Comparison of ENCODE assay signal across 9 mouse cellular contexts in the genomic region with DNA sequence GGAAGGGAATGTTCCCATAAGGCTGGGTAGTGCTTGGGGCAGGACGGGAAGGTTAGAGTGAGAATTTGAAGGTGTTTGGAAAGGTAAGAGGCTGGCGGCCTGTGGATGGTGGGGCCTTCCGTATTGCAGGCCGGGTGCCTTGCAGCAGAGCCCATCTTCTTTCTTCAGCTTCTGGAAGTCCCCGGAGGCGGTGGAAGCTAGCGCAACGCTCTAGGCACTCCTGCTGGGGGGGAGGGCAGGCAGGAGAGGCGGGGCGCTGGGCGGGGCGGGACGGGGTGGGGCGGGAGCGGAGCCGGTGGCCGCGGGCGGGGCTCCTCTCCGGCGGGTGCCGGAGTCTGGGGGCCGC. TPM values are rescaled to one million over a fixed set of nuclear protein-coding genes. Genes with fewer than 3 reads are reported as not detected.
DNase-seq lines count a peak whose midpoint lies in the region; ATAC-seq lines count a peak whose summit lies in the region.
"Had no signal": no experiment of that assay in that cellular context is flagged by ENCODE, and none has a peak within 500 bp of the region (broad histone marks: within the 10 kb centered on the region; RNA-seq: fewer than 3 reads in every experiment).

No protein-coding gene starts in this region.

- 0 out of 2 replicates have a peak, but pooled peaks cover 4% of the 10 kb centered on the region for H3K4me1 ChIP-seq in kidney, embryonic 14.5 days (ENCODE audit: control insufficient read depth, insufficient read depth, low read length)
- peaks cover 21% of the 10 kb centered on the region for H3K4me1 ChIP-seq in hindbrain, embryonic 16.5 days (ENCODE audit: control insufficient read depth, insufficient read depth, low read depth, low read length)
- H3K4me1 ChIP-seq in liver, embryonic 16.5 days (ENCODE audit: control insufficient read depth, low read depth, low read length) = no peaks in the 10 kb centered on the region; the same call in 1 of the 2 replicates

- DNase-seq in kidney, postnatal 36 days = no peak
- peak; percentile 78 to 88 for DNase-seq in cerebellum, postnatal 25 days
- no peak for DNase-seq in adrenal gland, postnatal 10 days
- no peak for DNase-seq in spleen, postnatal 4 days (ENCODE audit: low spot score in 2 of 2)

- no peak overlapping the region for H3K27ac ChIP-seq in kidney, embryonic 14.5 days (ENCODE audit: low read depth, low read length)
- peak overlapping the region; percentile 62 for H3K27ac ChIP-seq in hindbrain, embryonic 16.5 days (ENCODE audit: low read depth, low read length)
- H3K27ac ChIP-seq in liver, embryonic 16.5 days (ENCODE audit: low read length) = no peak overlapping the region

- H3K27me3 ChIP-seq in kidney, embryonic 14.5 days (ENCODE audit: control insufficient read depth, insufficient read depth, low read length) = peaks cover 16% of the 10 kb centered on the region
- H3K27me3 ChIP-seq in hindbrain, embryonic 16.5 days (replicated peaks; ENCODE audit: control insufficient read depth, insufficient read depth, low read length) = no peaks in the 10 kb centered on the region
- peaks cover 18% of the 10 kb centered on the region for H3K27me3 ChIP-seq in liver, embryonic 16.5 days (ENCODE audit: control insufficient read depth, insufficient read depth, low read depth, low read length)

- WGBS in kidney, embryonic 14.5 days = 1% methylated on average over 21 of the region's 23 CpGs
- 1% methylated on average over 19 of the region's 23 CpGs for WGBS in hindbrain, embryonic 16.5 days
- 2% methylated on average over 20 of the region's 23 CpGs for WGBS in liver, embryonic 16.5 days (ENCODE audit: insufficient replicate concordance)

- no peaks in the 10 kb centered on the region for H3K36me3 ChIP-seq in kidney, embryonic 14.5 days (ENCODE audit: control insufficient read depth, insufficient read depth, low read length)
- H3K36me3 ChIP-seq in hindbrain, embryonic 16.5 days (ENCODE audit: control insufficient read depth, insufficient read depth, low read length) = no peaks in the 10 kb centered on the region
- no peaks in the 10 kb centered on the region for H3K36me3 ChIP-seq in liver, embryonic 16.5 days (ENCODE audit: control insufficient read depth, insufficient read depth)

- peak overlapping the region; percentile 38 for H3K4me3 ChIP-seq in kidney, embryonic 14.5 days (ENCODE audit: low read length)
- peak overlapping the region; percentile 47 for H3K4me3 ChIP-seq in hindbrain, embryonic 16.5 days (ENCODE audit: low read length)
- peak overlapping the region; percentile 16; the same call in 1 of the 2 replicates for H3K4me3 ChIP-seq in liver, embryonic 16.5 days (ENCODE audit: low read depth, low read length)

- H3K9me3 ChIP-seq in kidney, embryonic 14.5 days (ENCODE audit: control insufficient read depth, low read length) = no peaks in the 10 kb centered on the region
- no peaks in the 10 kb centered on the region for H3K9me3 ChIP-seq in hindbrain, embryonic 16.5 days (ENCODE audit: control insufficient read depth, low read length)
- H3K9me3 ChIP-seq in liver, embryonic 16.5 days (replicated peaks; ENCODE audit: control insufficient read depth, low read length) = no peaks in the 10 kb centered on the region

- H3K9ac ChIP-seq in kidney, embryonic 14.5 days (ENCODE audit: low read depth, low read length) = no peak overlapping the region
- H3K9ac ChIP-seq in hindbrain, embryonic 16.5 days (ENCODE audit: low read depth, low read length) = peak overlapping the region; percentile 68
- no peak overlapping the region for H3K9ac ChIP-seq in liver, embryonic 16.5 days (ENCODE audit: low read depth, low read length)

- peak overlapping the region; percentile 64 for H3K4me2 ChIP-seq in kidney, embryonic 14.5 days (replicated peaks; ENCODE audit: low read depth, low read length)
- H3K4me2 ChIP-seq in hindbrain, embryonic 16.5 days (ENCODE audit: low read length) = peak overlapping the region; percentile 61
- H3K4me2 ChIP-seq in liver, embryonic 16.5 days (ENCODE audit: low read depth, low read length) = peak overlapping the region; percentile 38

- ATAC-seq in kidney, embryonic 14.5 days (ENCODE audit: low FRiP score, low TSS enrichment) = peak; percentile 65
- peak; percentile 68 for ATAC-seq in hindbrain, embryonic 16.5 days
- no peak for ATAC-seq in liver, embryonic 16.5 days (ENCODE audit: low read depth)
- ATAC-seq in activated CD4-positive, CD25-positive, alpha-beta regulatory T cell, adult 4 months = no peak

RNA-seq across cellular contexts. Expression of a gene that starts 8.0 kb away (rescaled TPM):
- polyA plus RNA-seq in kidney, embryonic 14.5 days (2014; fragmentation: Nextera tagmentation; extraction: Ambion mirVana) = not detected in 2 replicates
- polyA plus RNA-seq in hindbrain, embryonic 16.5 days (2015; fragmentation: Nextera tagmentation; extraction: Ambion mirVana) = 69.5 and 73.9 TPM in 2 replicates
- polyA plus RNA-seq in liver, embryonic 16.5 days (2015; fragmentation: Nextera tagmentation; extraction: Ambion mirVana) = not detected in 2 replicates
- polyA plus RNA-seq in activated CD4-positive, CD25-positive, alpha-beta regulatory T cell, adult 4 months (2017; shearing (Covaris generic)) = not detected
- 1 to 10 TPM in 1 of 2 experiments, under 1 TPM in 1; 0.99 to 2.3 TPM for total RNA-seq in adrenal gland, postnatal 10 days (2021)

RNA-seq across cellular contexts. Expression of a gene that starts 53.4 kb away (rescaled TPM):
- 0.53 and 0.91 TPM in 2 replicates for polyA plus RNA-seq in kidney, embryonic 14.5 days (2014; fragmentation: Nextera tagmentation; extraction: Ambion mirVana)
- polyA plus RNA-seq in hindbrain, embryonic 16.5 days (2015; fragmentation: Nextera tagmentation; extraction: Ambion mirVana) = 2.7 and 3.5 TPM in 2 replicates
- 0.37 TPM in 1 of 2 replicates, not detected in the other for polyA plus RNA-seq in liver, embryonic 16.5 days (2015; fragmentation: Nextera tagmentation; extraction: Ambion mirVana)
- not detected for polyA plus RNA-seq in activated CD4-positive, CD25-positive, alpha-beta regulatory T cell, adult 4 months (2017; shearing (Covaris generic))
- 1 to 10 TPM; 5.1 to 6.2 TPM for total RNA-seq in adrenal gland, postnatal 10 days (2021)
- total RNA-seq: MEL had no signal

Comparison
In these comparisons a context has a peak if more than half of its experiments do, and no peak if none do; other contexts are left out.
1. ATAC-seq: peak in kidney, embryonic 14.5 days (single experiment) and hindbrain, embryonic 16.5 days (single experiment); none in liver, embryonic 16.5 days (single experiment) and activated CD4-positive, CD25-positive, alpha-beta regulatory T cell, adult 4 months (single experiment).
2. DNase-seq: peak in cerebellum, postnatal 25 days (2 of 2); none in kidney, postnatal 36 days (0 of 2), adrenal gland, postnatal 10 days (single experiment) and spleen, postnatal 4 days (0 of 2).
3. RNA of a gene that starts 8.0 kb away (polyA plus RNA-seq): 69.5 to 73.9 TPM in hindbrain, embryonic 16.5 days; not detected in kidney, embryonic 14.5 days, not detected in liver, embryonic 16.5 days and not detected in activated CD4-positive, CD25-positive, alpha-beta regulatory T cell, adult 4 months; every median in the first group is over 10 times any median in the second.
4. Peak in every context shown above with its lines, with median percentiles within 50 percentile points of each other: H3K4me2 ChIP-seq and H3K4me3 ChIP-seq.